In the genomic region with DNA sequence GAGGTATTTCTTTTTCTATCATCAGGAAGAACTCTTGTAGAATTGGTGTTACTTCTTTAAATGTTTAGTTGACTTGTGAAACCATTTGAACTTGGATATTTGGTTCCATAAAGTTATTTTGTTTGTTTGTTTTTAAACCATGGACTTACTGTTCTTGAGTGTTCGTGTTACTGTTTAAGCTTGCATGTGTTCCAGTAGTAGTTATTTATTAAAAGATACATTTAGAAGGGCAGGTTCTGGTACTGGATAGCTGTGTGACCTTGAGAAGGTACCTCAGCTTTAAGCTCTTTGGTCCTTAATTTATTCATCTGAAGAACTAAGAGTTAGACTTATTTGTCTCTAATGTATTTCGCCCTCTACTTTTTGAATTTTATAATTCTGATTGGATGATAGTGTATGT, we compare ENCODE assay signal across 31 mouse cellular contexts.
"Had no signal": no experiment of that assay in that cellular context is flagged by ENCODE, and none has a peak within 500 bp of the region (broad histone marks: within the 10 kb centered on the region; RNA-seq: fewer than 3 reads in every experiment).

No protein-coding gene starts in this region.

- H3K9ac ChIP-seq: limb, embryonic 12.5 days; limb, embryonic 13.5 days; limb, embryonic 15.5 days; liver, embryonic 13.5 days; liver, embryonic 14.5 days; liver, embryonic 15.5 days; liver, postnatal 0 days; lung, embryonic 14.5 days; lung, embryonic 15.5 days; midbrain, embryonic 12.5 days; midbrain, embryonic 13.5 days; midbrain, embryonic 15.5 days; neural tube, embryonic 12.5 days had no signal

- DNase-seq: left cerebral cortex, postnatal 4 days; liver; liver, embryonic 13.5 days; liver, postnatal 0 days; lung, adult 18-20 months; lung, adult 2 months; lung, embryonic 14.5 days; lung, postnatal 10 days; lung, postnatal 14 days; lung, postnatal 36 days; lung, postnatal 4 days; midbrain, embryonic 14.5 days had no signal

- H3K4me3 ChIP-seq: limb, embryonic 10.5 days; limb, embryonic 12.5 days; limb, embryonic 13.5 days; limb, embryonic 15.5 days; liver, embryonic 13.5 days; liver, embryonic 15.5 days; lung, embryonic 15.5 days; megakaryocyte, embryonic 14.5 days; midbrain, embryonic 10.5 days; midbrain, embryonic 12.5 days; midbrain, embryonic 13.5 days; midbrain, embryonic 15.5 days; myocyte; neural tube, embryonic 12.5 days had no signal

- H3K36me3 ChIP-seq: limb, embryonic 10.5 days; limb, embryonic 12.5 days; limb, embryonic 13.5 days; limb, embryonic 15.5 days; liver, embryonic 13.5 days; liver, embryonic 15.5 days; lung, embryonic 15.5 days; midbrain, embryonic 10.5 days; midbrain, embryonic 12.5 days; midbrain, embryonic 13.5 days; midbrain, embryonic 15.5 days; neural tube, embryonic 12.5 days had no signal

- H3K4me1 ChIP-seq: limb, embryonic 10.5 days; limb, embryonic 12.5 days; limb, embryonic 13.5 days; limb, embryonic 15.5 days; liver, embryonic 13.5 days; liver, embryonic 15.5 days; lung, embryonic 15.5 days; midbrain, embryonic 10.5 days; midbrain, embryonic 12.5 days; midbrain, embryonic 15.5 days; neural tube, embryonic 12.5 days had no signal

- ATAC-seq: liver, postnatal 0 days; lung, postnatal 0 days; midbrain, embryonic 13.5 days; midbrain, embryonic 15.5 days; midbrain, embryonic 16.5 days had no signal

- H3K4me2 ChIP-seq: limb, embryonic 12.5 days; limb, embryonic 13.5 days; limb, embryonic 15.5 days; liver, embryonic 11.5 days; liver, embryonic 13.5 days; liver, embryonic 15.5 days; lung, embryonic 14.5 days; lung, embryonic 15.5 days; midbrain, embryonic 11.5 days; midbrain, embryonic 12.5 days; midbrain, embryonic 13.5 days; midbrain, embryonic 15.5 days; neural tube, embryonic 12.5 days had no signal

- H3K27me3 ChIP-seq: limb, embryonic 12.5 days; limb, embryonic 13.5 days; limb, embryonic 15.5 days; liver, embryonic 13.5 days; liver, embryonic 15.5 days; lung, embryonic 15.5 days; megakaryocyte, embryonic 14.5 days; midbrain, embryonic 12.5 days; midbrain, embryonic 13.5 days; midbrain, embryonic 15.5 days; neural tube, embryonic 12.5 days had no signal

- H3K9me3 ChIP-seq: limb, embryonic 10.5 days; limb, embryonic 12.5 days; limb, embryonic 13.5 days; limb, embryonic 15.5 days; liver, embryonic 13.5 days; liver, embryonic 15.5 days; lung, embryonic 15.5 days; megakaryocyte, embryonic 14.5 days; midbrain, embryonic 10.5 days; midbrain, embryonic 12.5 days; midbrain, embryonic 13.5 days; midbrain, embryonic 15.5 days; neural tube, embryonic 12.5 days had no signal

- H3K27ac ChIP-seq: limb, embryonic 10.5 days; limb, embryonic 12.5 days; limb, embryonic 13.5 days; limb, embryonic 15.5 days; liver, embryonic 13.5 days; liver, embryonic 14.5 days; liver, embryonic 15.5 days; lung, embryonic 15.5 days; macrophage; midbrain, embryonic 10.5 days; midbrain, embryonic 12.5 days; midbrain, embryonic 13.5 days; midbrain, embryonic 15.5 days; neural tube, embryonic 12.5 days had no signal
